Mouse (Mus musculus) embryo, embryonic 9.5 days (tissue): Measurements from ENCODE around the gene Zfpl1.
"Not testable (repeated sequence)": the region's sequence is repeated elsewhere in the genome, so short reads cannot be mapped to it uniquely, and the experiment has no call there.

Experiments used
- DNase-seq: peaks from one replicate; pipeline ENCODE4 v3.0.0-alpha.2; 2017; ENCODE audit errors: extremely low spot score

The Zfpl1 gene

DNA sequence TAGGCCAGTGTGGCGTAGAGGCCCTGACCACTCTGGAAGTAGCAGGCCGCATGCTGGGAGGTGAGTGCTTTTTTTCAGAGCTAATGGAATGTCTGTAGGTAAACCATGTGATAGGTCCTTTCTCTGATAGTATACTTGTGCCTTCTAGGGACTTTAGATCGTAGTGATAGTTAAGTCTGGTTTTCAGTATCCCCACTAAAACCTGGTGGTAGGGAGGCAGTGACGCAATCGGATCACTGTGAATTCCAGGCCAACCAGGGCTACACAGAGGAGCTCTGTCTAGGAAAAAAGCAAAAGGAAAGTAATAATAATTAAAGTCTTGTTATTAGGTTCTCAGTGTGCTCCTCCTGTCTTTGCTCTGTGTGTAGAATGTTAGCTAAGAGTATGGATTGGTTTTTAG is 26.2 kb downstream of the Zfpl1 start:
- no peak for DNase-seq

DNA sequence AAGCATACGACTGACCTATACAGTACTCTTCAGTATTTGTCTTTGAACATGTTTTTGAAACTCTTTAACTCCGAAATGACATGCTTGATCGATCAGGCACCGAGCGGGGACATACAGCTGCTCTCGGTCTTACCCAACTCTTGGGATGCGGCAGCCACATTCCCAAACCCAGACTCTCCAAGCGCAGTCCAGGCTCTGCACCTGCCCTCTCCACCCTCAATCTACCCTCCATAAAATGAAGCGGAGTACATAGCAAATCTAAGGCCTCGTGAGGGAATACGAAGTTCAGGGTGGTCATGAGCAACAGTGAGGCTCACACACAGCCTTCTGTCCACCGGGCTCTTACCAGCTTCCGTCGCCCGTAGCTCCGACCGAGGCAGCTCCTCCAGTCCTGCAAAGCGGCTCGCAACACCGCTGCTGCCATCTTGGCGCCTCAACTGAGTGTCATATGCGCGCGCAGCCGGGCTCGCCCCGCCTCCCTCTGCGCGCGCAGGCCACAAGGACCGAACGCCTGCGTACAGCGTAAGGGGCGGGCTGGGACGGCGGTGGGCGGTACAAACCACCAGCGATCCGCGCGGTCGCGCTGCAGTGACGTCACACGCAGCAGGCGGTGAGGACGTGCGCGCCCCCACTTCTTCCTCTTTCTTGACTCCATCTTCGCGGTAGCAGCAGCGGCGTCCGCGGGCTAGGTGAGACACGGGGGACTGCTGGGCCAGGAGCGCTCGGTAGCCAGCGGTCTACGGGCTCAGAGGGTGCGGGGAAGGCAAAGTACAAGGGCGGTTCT is 27.3 kb downstream of the Zfpl1 start, which contains the start of the genes Mrpl49 and Fau:
TSS of gene Mrpl49 (minus strand) at position 473 of the 784 bp plus-strand sequence.
TSS of gene Fau (plus strand) at position 532 of the 784 bp plus-strand sequence.
- DNase-seq, result peak; percentile 98

DNA sequence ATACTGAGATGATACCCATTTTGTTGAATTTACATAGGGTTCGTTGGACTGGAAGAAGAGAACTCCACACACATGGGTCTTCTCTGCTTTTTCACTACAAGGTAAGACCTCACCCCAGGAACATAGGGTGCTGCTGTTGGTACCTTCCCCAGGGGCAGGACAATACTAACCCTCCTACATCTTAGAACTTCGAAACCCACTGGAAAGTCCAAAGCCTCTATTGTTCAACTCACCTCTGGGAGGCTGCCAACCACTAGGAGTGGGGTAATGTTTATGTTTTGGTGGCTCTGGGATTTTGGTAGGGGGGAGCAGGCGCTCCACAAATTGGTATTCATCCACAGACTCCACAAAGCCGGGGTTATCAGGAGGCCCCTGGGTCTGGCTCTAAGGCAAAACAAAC is 28.1 kb downstream of the Zfpl1 start:
- DNase-seq, result no peak

DNA sequence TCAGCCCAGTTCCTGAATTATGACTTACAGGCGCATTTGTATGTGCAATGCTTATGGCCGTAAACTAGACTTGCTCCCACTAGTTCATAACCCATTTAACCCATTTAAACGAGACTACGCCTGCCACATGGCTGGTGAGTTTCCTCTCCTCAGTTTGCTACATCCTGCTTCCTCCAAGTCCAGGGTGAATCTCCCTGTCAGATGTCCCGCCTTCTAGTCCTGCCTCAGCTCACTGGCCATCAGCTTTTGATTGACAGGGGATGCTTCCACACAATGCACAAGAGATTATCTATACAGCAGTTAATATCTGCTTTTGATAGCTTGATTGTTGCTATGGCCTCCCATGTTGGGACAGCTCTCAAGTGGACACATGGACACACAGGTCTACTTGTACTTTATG is 30.5 kb downstream of the Zfpl1 start:
- no peak for DNase-seq

DNA sequence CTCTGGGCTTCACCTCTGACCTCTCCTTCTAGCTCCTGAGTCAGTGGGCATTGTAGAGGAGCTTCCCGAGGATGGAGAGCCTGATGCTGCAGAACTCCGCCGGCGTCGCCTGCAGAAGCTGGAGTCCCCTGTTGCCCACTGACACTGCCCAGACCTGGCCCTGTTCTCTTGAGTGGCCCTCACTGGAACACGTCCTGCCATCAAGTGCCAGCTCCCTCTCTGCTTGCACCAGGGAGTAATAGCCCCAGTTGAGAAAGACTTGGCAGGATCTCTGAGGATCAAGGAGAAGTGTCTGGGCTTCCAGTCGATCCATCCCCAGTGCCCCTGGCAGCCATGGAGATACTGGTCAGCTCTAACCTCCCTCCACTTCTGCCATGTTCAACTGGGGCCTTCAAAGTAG is 32.2 kb downstream of the Zfpl1 start:
- DNase-seq, result no peak

GRCm38 (mm10) chr19:6048681-6049410 is 35.9 kb downstream of the Zfpl1 start:
- no peak for DNase-seq

DNA sequence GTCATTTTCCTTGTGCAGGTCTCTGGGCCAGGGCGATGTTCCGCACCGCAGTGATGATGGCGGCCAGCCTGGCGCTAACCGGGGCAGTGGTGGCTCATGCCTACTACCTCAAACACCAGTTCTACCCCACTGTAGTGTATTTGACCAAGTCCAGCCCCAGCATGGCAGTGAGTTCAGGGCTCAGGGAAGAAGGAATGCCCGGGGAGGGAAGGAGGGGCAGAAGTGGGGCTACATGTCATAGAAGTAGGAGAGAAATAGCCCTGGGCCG is 36.9 kb downstream of the Zfpl1 start:
- DNase-seq, result no peak

DNA sequence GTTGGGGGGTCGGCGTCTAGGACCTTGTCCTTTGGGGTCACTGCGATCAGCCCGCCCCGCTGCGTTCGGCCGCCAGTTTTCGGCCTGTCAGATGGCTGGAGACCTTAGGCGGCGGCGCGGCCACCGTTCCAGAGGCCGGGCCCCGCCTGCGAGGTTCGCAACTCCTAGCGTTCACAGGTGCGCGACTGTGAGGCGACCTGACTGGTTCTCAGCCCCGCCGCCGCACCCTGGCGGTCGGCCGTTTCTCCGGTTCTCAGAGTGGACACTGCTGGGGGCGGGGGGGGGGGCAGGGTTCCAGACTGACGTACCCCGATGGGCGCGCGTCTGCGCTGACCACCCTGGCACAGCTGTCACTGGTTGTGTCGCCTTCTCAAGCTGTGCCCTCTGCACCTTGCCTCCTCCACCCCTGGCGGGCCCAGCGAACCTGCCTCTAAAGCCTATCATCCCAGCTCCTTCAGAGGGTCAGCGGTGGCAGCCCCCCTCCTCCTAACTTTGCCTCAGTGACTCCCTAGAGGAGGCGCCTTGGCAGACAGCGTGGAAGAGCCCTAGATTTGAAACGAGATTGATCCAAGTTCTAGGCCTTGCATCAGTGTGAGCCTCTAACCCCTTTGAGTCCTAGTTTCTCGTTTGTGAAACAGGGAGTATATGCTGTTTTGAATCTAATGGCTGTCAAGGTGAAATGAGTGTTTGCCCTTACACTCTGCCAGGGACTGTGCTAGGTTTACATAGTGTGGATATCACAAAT is 37.4 kb downstream of the Zfpl1 start:
- no peak for DNase-seq

- peak; percentile 92 for DNase-seq
Observed at GRCm38 (mm10) chr19:6046294-6047153, 38.2 kb downstream of the Zfpl1 start, which contains the start of gene Syvn1. Gene Syvn1, plus strand, starts transcription at chr19:6046576.

GRCm38 (mm10) chr19:6045366-6046293 is 39.1 kb downstream of the Zfpl1 start:
- no peak for DNase-seq

GRCm38 (mm10) chr19:6044102-6044501 is 40.7 kb downstream of the Zfpl1 start:
- DNase-seq, result not testable (repeated sequence)

DNA sequence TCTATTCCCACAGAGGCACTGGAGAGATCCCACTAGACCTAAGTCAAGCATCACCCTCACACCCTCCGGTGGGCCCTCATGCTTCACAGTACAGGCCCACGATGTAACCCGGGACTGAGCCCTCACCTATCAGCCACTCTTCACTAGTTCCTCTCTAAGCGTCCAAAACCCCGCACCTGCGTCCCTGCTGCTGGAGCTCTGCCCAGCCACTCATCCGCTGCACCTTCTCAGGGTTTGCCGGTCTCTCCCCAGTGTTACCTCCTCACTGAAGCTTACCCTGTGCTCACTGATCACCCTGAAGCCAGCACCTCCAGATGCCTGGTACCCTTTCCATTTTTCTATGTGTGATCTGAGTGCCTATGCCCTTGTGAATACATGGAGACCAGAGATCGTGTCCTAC is 42.5 kb downstream of the Zfpl1 start:
- no peak for DNase-seq

DNA sequence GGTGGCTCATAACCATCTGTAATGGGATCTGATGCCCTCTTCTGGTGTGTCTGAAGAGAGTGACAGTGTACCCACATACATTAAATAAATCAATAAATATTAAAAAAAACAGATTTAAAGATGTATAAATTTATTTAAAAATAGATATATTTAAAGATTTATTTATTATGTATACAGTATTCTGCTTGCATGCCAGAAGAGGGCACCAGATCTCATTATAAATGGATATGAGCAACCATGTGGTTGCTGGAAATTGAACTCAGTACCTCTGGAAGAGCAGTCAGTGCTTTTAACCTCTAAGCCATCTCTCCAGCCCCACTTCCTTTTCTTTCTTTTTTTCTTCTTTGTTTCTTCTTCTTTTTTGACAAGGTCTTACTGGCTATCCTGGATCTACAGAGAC is 44.8 kb downstream of the Zfpl1 start:
- no peak for DNase-seq

DNA sequence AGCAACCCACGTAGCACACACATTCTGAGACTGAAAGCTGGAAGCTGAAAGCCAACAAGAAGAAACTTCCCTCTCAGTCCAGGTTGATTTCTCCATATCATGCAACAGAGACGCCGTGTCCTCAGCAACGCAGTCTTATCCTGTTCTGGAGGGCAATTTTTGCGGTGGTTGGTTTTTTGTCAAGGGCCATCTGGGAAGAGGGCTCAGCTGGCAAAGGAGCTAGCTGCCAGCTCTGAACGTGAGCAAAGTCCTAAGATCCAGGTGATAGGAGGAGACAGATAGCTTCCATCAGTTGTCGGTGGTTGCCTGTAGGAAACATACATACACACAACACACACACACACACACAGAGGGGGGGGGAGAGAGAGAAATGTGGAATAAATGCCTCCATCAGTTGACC is 46.4 kb downstream of the Zfpl1 start:
- no peak for DNase-seq

DNA sequence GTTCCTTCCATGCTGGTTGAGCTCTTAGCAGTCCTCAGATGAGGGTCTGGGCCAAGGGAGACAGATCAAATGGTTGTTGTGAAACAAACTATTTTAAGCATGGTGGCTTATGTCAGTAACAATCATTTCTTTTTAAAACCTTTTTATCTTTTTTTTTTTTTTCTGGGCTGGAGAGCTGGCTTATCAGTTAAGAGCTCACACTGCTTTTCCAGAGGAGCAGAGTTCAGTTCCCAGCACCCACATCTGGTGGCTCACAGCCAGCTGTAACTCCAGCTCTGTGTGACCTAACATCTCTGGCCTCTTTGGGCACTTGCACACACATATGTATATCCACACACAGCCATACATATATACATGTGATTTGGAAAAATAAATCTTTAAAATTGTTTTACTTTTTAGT is 47.1 kb downstream of the Zfpl1 start:
- no peak for DNase-seq

DNA sequence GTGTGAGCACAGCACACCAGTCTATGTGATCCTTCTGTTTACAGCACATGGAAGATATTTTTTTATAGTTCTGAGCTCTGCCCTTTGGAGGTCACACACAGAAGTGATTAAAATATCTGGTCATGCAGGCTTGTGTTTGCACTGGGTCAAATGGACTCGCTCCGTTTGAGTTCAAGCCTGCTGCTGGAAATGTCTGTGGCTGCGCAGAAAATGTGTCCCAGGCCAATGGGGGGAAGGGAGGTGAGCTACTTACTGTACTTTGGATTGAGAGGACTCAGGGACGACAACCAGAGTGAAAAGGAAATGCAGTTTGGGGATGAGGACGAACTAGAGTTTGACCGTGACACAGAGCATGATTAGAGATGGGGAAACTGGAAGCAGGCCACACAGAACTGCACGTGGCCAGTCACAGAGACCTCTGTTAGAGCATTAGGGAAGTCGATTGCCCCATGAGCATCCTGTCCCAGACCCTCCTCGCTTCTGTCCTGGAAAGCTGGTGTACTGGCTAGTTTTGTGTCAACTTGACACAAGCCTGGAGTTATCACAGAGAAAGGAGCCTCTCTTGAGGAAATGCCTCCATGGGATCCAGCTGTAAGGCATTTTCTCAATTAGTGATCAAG is 48.7 kb downstream of the Zfpl1 start:
- no peak for DNase-seq
